Mouse (Mus musculus): ENCODE measurements at regions not wholly inside any gene's neighbourhood (a gene's known extent, or its start where the extent isn't known, plus 50 kb on each side); places are given as distances from the start of the nearest gene placed in this dataset.
"Not testable (repeated sequence)": the region's sequence is repeated elsewhere in the genome, so short reads cannot be mapped to it uniquely, and the experiment has no call there.

DNA sequence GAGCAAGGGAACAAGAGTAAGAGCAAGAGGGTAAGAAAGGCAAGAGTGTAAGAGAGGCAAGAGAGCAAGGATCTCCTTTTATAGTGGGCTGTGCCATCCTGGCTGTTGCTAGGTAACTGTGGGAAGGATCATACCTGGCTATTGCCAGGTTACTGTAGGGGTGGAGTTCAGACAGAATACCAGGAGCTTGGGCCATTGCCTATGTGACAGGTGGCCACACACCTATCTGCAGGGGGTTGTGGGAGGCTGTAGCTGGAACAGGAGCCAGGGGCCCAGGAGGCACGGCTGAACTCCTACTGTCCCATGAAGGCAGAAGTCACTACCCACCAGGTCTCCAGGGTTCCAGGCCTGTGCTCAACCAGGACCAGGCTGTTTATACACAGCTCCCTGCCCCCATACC lies 1149.0 kb downstream of the 9330182O14Rik start:
- ATAC-seq (replicated peaks; ENCODE audit: low FRiP score, low TSS enrichment, poor library complexity, severe bottlenecking) = no peak

GRCm38 (mm10) chr15:41286809-41287413 lies 1152.7 kb downstream of the 9330182O14Rik start:
- ATAC-seq (replicated peaks; ENCODE audit: low FRiP score, low TSS enrichment, poor library complexity, severe bottlenecking) = no peak

DNA sequence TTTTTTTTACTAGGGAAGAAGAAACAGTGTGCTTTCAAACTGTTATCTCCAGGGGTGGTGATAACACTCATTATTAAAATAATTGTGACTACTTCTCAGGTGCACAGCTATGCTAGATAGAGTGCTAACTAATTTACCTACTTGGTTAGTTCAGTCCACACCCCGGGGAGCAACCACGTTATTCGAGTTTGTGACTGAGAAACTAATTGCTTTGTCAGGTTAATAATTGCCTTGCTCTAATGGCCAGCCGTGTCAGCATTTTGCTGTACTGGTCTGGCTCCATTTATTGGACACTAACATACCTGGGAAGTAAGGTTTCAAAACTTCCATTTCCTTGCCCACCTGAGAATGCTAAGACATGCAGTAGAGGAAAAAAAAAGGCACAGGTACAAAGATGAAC lies 1163.3 kb downstream of the 9330182O14Rik start:
- no peak for ATAC-seq (replicated peaks; ENCODE audit: low FRiP score, low TSS enrichment, poor library complexity, severe bottlenecking)

DNA sequence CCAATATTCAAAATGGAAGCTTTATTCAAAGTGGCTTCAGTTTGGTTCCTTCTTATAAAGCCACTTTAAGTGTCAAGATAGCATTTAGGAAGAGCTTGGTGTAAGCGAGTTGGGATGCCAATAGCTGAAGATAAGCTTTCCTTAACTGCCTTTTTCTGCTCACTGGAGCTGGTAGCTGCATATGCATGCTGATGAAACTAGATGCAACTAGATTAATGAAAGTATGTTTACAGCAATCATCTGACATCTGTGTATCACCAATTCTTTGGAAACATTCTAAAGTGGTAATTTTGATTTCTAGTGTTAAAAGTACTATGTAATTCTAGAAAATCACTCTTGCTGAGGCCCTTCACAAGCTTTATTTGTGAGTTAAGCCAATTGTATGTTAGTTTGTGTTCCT lies 1172.5 kb downstream of the 9330182O14Rik start:
- ATAC-seq (replicated peaks; ENCODE audit: low FRiP score, low TSS enrichment, poor library complexity, severe bottlenecking) = no peak

DNA sequence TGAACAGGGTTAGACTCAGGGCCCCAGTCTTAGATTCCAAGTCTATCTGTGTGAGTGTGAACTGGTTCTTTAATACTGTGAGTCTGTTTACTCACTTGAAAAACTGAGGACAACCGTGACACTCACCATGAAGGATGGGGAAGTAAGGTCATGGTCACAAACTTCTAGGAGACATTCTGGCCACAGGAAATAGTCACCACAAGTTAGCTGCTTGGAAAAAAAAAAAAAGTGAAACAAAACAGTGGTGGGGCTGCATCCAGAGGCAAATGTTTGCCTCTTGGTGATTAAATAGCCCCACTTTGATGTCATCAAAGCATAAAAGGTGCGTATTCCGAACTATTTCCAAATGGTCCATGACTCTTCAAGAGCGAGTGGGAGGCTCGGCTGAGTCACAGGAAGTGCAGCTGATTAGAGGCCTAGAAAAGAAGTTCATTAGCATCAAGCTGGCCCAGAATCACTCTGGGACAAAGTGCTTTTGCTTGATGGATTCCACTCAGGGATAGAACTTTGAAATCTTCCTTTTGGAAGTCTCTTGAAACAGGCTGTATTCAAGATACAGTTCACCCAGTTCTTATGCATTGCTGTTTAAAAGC lies 1177.7 kb downstream of the 9330182O14Rik start:
- no peak for ATAC-seq (replicated peaks; ENCODE audit: low FRiP score, low TSS enrichment, poor library complexity, severe bottlenecking)

DNA sequence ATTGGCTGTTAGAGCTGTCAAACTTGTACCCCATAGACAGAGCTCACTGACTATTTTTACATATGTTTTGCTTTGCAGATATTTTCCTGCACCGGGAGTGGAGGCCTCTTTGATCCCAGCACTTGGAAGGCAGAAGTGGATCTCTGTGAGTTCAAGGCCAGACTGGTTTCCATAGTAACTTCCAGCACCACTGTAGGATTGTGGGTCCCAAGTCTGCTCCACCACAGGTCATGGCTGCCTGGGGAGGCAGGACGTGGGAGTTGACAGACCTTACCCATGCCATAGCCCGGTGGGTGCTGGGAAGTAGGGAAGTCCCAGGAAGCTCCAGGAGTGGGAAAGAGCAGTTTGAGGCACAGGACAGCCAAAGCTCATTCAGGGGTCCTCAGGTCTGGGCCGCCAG lies 1180.8 kb downstream of the 9330182O14Rik start:
- no peak for ATAC-seq (replicated peaks; ENCODE audit: low FRiP score, low TSS enrichment, poor library complexity, severe bottlenecking)

DNA sequence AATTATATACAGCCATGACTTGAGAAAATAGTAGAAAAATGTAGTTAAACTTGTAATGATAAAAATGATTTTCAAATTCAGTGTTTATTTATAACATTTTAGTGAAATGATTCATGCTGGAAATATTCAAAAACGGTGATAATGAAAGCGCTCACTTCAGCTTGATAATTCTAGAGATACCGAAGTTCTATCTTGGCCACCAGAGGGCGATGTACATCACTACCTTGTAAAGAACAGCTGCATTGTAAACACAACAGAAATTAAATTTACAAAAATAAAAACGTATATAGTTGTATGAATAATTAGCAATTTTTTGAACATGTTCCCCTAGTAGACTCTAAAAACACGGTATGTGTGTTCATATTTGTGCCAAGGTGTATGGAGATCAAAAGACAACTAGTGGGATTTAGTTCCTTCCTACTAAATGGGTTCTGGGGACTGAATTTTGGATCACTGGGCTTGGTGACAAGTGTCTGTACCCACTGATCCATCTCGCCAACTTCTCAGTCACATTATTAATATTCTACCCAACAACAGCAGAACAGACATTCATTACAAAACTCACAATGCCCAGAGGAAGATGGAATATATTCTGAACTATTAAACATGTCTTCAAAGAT lies 1191.6 kb downstream of the 9330182O14Rik start:
- peak; percentile 71; the same call in 1 of the 2 replicates for ATAC-seq (replicated peaks; ENCODE audit: low FRiP score, low TSS enrichment, poor library complexity, severe bottlenecking)

DNA sequence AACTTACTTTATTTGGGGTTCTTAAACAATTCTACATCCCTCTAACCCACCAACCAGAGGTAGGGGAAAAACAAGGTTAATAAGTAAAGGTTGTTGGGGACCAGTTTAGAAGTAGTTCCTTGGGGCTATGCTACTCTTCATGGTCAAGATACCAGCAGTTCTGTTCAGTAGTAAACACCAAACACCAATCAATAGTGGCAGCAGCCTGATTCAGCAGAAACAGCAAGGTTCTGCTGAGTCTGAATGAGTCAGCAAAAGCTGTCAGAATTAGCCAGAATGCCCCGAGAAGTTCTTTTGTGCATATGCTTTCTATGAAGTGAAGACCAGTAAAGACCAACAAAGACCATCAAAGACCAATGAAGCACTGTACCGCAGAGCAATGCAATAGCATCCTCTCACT lies 1195.1 kb downstream of the 9330182O14Rik start:
- ATAC-seq (replicated peaks; ENCODE audit: low FRiP score, low TSS enrichment, poor library complexity, severe bottlenecking) = no peak

GRCm38 (mm10) chr15:41330085-41330484 lies 1195.9 kb downstream of the 9330182O14Rik start:
- ATAC-seq (replicated peaks; ENCODE audit: low FRiP score, low TSS enrichment, poor library complexity, severe bottlenecking) = no peak

- ATAC-seq (replicated peaks; ENCODE audit: low FRiP score, low TSS enrichment, poor library complexity, severe bottlenecking) = no peak
Observed at GRCm38 (mm10) chr15:41332451-41332850, 1198.3 kb downstream of the 9330182O14Rik start.

DNA sequence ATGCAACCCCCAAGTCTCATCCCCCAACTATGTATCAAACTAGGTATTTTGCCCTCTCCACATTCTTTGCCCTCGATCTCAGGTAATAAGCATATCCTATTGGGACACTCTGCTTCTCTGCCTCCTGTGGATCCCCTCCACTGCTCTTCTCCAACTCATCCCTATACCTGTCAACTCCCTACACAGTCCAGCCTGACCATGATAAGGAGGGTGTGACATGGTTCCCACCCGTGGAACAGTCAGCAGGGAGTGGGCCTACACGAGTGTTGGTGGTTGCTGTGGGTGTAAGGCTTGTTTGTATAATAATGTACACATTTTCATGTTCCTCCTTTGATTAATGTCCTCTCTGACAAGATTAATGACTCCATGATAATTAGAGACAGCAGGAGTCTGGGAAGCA lies 1199.0 kb downstream of the 9330182O14Rik start:
- ATAC-seq (replicated peaks; ENCODE audit: low FRiP score, low TSS enrichment, poor library complexity, severe bottlenecking) = no peak

- not testable (repeated sequence) for ATAC-seq (replicated peaks; ENCODE audit: low FRiP score, low TSS enrichment, poor library complexity, severe bottlenecking)
Observed at GRCm38 (mm10) chr15:41340621-41341020, 1206.5 kb downstream of the 9330182O14Rik start.

GRCm38 (mm10) chr15:41345554-41345953 lies 1211.4 kb downstream of the 9330182O14Rik start:
- ATAC-seq (replicated peaks; ENCODE audit: low FRiP score, low TSS enrichment, poor library complexity, severe bottlenecking) = no peak

GRCm38 (mm10) chr15:41347221-41347620 lies 1213.1 kb downstream of the 9330182O14Rik start:
- no peak for ATAC-seq (replicated peaks; ENCODE audit: low FRiP score, low TSS enrichment, poor library complexity, severe bottlenecking)

DNA sequence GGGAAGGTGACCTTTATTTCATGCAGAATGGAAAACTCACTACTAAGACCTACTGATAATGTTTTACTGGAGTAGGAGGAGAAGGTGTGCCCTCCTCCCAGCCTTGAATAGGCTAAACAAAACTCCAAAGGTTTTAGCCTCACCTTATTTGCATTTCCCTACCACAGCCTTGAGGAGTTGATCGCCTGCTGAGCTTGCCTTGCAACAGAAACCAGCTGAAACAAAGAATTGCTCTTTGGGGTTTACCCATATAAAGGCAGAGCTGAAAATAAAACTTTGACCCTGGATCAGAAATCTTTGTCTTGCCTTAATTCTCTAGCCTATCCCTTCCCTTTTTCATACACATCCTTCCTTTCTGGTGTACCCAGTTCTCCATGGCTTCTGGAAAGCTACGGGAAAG lies 1218.0 kb downstream of the 9330182O14Rik start:
- no peak for ATAC-seq (replicated peaks; ENCODE audit: low FRiP score, low TSS enrichment, poor library complexity, severe bottlenecking)

GRCm38 (mm10) chr15:41359276-41359675 lies 1225.1 kb downstream of the 9330182O14Rik start:
- no peak for ATAC-seq (replicated peaks; ENCODE audit: low FRiP score, low TSS enrichment, poor library complexity, severe bottlenecking)

DNA sequence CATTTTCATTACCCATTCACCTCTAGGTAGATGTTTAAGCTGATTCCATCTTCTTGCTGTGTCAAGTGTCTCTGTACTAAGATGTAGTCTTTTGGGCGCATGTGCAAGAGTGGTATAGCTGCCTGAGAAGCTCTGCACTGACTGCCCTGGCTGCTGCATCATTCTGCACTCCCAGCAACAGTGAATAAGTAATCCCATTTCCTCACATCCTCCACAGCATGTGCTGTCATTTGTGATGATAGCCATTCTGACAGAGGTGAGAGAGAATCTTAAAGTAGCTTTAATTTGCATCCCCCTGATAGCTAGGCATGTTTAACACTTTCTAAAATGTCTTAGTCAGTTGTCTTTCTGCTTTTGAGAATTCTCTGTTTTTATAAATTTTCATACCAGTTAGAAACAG lies 1240.5 kb downstream of the 9330182O14Rik start:
- no peak for ATAC-seq (replicated peaks; ENCODE audit: low FRiP score, low TSS enrichment, poor library complexity, severe bottlenecking)

DNA sequence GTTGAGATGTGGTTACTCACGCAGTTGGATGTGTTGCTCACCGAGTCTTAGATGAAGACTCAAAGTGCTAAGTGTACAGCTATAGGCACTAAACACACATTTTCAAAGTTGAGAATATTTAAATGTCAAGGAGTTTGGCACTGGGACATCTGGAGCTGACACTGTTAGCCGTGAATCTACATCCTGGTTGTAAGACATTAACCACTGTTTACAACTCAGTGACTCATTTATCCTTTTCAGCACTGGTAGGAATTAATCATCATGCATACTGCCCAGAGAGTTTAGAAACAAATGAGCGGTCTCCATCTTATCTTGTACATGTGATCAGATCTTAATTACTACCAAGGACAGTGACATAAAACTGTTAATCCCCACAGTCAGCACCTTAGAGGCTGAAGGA lies 1241.7 kb downstream of the 9330182O14Rik start:
- no peak for ATAC-seq (replicated peaks; ENCODE audit: low FRiP score, low TSS enrichment, poor library complexity, severe bottlenecking)

- ATAC-seq (replicated peaks; ENCODE audit: low FRiP score, low TSS enrichment, poor library complexity, severe bottlenecking) = no peak
Observed at GRCm38 (mm10) chr15:41379637-41380036, 1245.5 kb downstream of the 9330182O14Rik start.

GRCm38 (mm10) chr15:41380429-41380828 lies 1246.3 kb downstream of the 9330182O14Rik start:
- no peak for ATAC-seq (replicated peaks; ENCODE audit: low FRiP score, low TSS enrichment, poor library complexity, severe bottlenecking)

GRCm38 (mm10) chr15:41390699-41391098 lies 1256.5 kb downstream of the 9330182O14Rik start:
- no peak for ATAC-seq (replicated peaks; ENCODE audit: low FRiP score, low TSS enrichment, poor library complexity, severe bottlenecking)
